Mouse (Mus musculus) CD4-positive naive resting alpha-beta T cell, adult 76 days (primary cell): ENCODE measurements around the gene Tle3. TPM values are rescaled to one million over a fixed set of nuclear protein-coding genes. Genes with fewer than 3 reads are reported as not detected.

ENCODE experiments used
- total RNA-seq: library from RNA; stranded (reverse); gene quantifications from one replicate; pipeline ENCODE4 v1.2.4, GENCODE M21; 2023

Gene Tle3
- 202 TPM for total RNA-seq

DNA sequence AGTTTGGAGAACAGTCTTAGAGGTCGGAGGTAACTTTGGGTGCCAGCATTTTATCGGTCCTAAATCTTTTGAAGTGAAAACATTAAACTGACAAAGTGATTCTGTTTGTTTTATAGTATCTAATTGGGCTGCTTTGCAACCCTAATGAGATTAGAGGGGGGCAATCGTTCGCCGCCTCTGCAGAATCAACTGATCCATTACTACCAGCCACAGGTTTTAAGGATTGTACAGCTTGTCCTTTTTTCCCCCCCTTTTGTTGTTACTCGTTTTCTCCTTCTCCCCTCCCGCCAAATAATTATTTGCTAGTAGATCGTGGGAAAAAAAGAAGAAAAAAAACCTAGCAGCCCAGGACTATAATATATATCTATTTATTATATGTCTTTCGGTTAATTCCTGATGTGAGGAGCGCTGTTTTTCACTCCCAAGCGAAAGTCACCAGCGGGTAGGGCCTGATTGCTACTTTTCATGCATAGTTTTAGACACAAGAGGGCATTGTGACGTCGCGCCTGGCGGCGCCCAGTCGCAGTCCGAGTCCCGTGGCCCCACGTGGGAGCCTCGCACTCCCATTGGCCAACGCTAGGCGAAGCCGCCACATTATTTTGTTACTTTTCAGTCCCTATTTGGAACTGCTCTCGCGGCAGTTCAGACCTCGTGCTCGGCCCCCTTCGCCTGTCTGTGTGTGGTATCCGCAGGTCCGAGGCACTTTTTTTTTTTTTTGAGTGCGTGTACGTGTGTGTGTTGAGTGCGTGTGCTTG is at the start of gene Tle3:
Gene Tle3 (plus strand): TSS at position 612 of the 755 bp plus-strand sequence.

